Mouse (Mus musculus) forebrain, embryonic 12.5 days (tissue): ENCODE measurements around the gene Trub2. TPM values are rescaled to one million over a fixed set of nuclear protein-coding genes. Genes with fewer than 3 reads are reported as not detected.
A peak's percentile ranks its signal among the peaks of the same experiment; 100 is the strongest.

Experiments
- ATAC-seq: fragments of 200-750 bp; cut with Nextera tagmentation; 2 replicates; pipeline ENCODE4 v1.8.0; 2017; ENCODE audit warnings: moderate TSS enrichment; ENCODE audit not compliant: low FRiP score
- H3K27ac ChIP-seq: fragments of 300-500 bp; sonication (generic); 2 replicates; pipeline ENCODE4 v1.5.1; 2016; ENCODE audit warnings: mild to moderate bottlenecking
- H3K27me3 ChIP-seq: fragments of 300-500 bp; sonication (generic); 2 replicates; pipeline ENCODE4 v1.6.1; 2016; ENCODE audit warnings: mild to moderate bottlenecking
- H3K36me3 ChIP-seq: fragments of 300-500 bp; sonication (generic); replicated peaks from 2 replicates; pipeline ENCODE4 v1.6.1; 2016; ENCODE audit warnings: mild to moderate bottlenecking
- H3K4me1 ChIP-seq: fragments of 300-500 bp; sonication (generic); 2 replicates; pipeline ENCODE4 v1.6.1; 2016
- H3K4me2 ChIP-seq: fragments of 300-500 bp; sonication (generic); 2 replicates; pipeline ENCODE4 v1.6.1; 2016; ENCODE audit warnings: mild to moderate bottlenecking, moderate library complexity
- H3K4me3 ChIP-seq: fragments of 300-500 bp; sonication (generic); replicated peaks from 2 replicates; pipeline ENCODE4 v1.5.1; 2016; ENCODE audit warnings: mild to moderate bottlenecking
- H3K9ac ChIP-seq: fragments of 300-500 bp; sonication (generic); 2 replicates; pipeline ENCODE4 v1.6.1; 2016; ENCODE audit warnings: mild to moderate bottlenecking
- H3K9me3 ChIP-seq: fragments of 300-500 bp; sonication (generic); 2 replicates; pipeline ENCODE4 v1.6.1; 2016
- WGBS: fragments of 180-500 bp; shearing (Covaris S2); methylation state at CpG from one replicate; pipeline ENCODE4 v1.1.7; 2016; 5-methylcytosine and 5-hydroxymethylcytosine counted together
- polyA plus RNA-seq: library from polyadenylated mRNA; unstranded; fragments of >200 nt; fragmentation: Nextera tagmentation; extraction: Ambion mirVana; gene quantifications from 2 replicates; pipeline ENCODE4 v1.2.1, GENCODE M21; 2016

Trub2 gene
- polyA plus RNA-seq, 1 experiment from 2014 or later: 40.0 TPM

- Histone ChIP-seq H3K9me3 (no peaks in the 10 kb centered on the region), H3K4me2 (no peak overlapping the region), H3K4me3 (no peak overlapping the region), H3K27ac (no peak overlapping the region), H3K9ac (no peak overlapping the region), H3K36me3 (peaks cover 6% of the 10 kb centered on the region; the same call in 1 of the 2 replicates), H3K4me1 (no peaks in the 10 kb centered on the region), H3K27me3 (no peaks in the 10 kb centered on the region)
- ATAC-seq: no peak
- 69% methylated on average over 9 of the region's 9 CpGs for WGBS
Measured at GRCm38 (mm10) chr2:29768901-29769300, 19.4 kb downstream of the Trub2 start.

GRCm38 (mm10) chr2:29767976-29768709, 20.2 kb downstream of the Trub2 start:
- ATAC-seq: no peak
- Histone ChIP-seq H3K9ac (no peak overlapping the region), H3K36me3 (no peaks in the 10 kb centered on the region)

GRCm38 (mm10) chr2:29764831-29765230, 23.5 kb downstream of the Trub2 start:
- no peak overlapping the region for H3K4me2 ChIP-seq
- no peak overlapping the region for H3K4me3 ChIP-seq
- H3K9ac ChIP-seq: no peak overlapping the region
- H3K4me1 ChIP-seq: no peaks in the 10 kb centered on the region
- WGBS: 0% methylated on average over 1 of the region's 1 CpGs
- ATAC-seq: no peak; the same call in 1 of the 2 replicates
- H3K27me3 ChIP-seq: peaks cover 7% of the 10 kb centered on the region; the same call in 1 of the 2 replicates
- no peaks in the 10 kb centered on the region for H3K36me3 ChIP-seq
- H3K27ac ChIP-seq: no peak overlapping the region
- no peaks in the 10 kb centered on the region for H3K9me3 ChIP-seq

More at GRCm38 (mm10) chr2:29767976-29768709, 20.2 kb downstream of the Trub2 start:
- Histone ChIP-seq H3K27ac (no peak overlapping the region), H3K4me1 (no peaks in the 10 kb centered on the region), H3K27me3 (peaks cover 3% of the 10 kb centered on the region; the same call in 1 of the 2 replicates), H3K9me3 (no peaks in the 10 kb centered on the region), H3K4me2 (no peak overlapping the region), H3K4me3 (no peak overlapping the region)
- WGBS: 76% methylated on average over 11 of the region's 11 CpGs

- no peak for ATAC-seq
Measured at GRCm38 (mm10) chr2:29755693-29756092, 32.6 kb downstream of the Trub2 start.

GRCm38 (mm10) chr2:29752397-29752796, 35.9 kb downstream of the Trub2 start:
- Histone ChIP-seq H3K4me3 (no peak overlapping the region), H3K27me3 (peaks cover 68% of the 10 kb centered on the region), H3K9ac (no peak overlapping the region), H3K9me3 (0 out of 2 replicates have a peak, but pooled peaks cover 2% of the 10 kb centered on the region), H3K4me2 (no peak overlapping the region), H3K27ac (no peak overlapping the region), H3K4me1 (peaks cover 18% of the 10 kb centered on the region), H3K36me3 (no peaks in the 10 kb centered on the region)
- 86% methylated on average over 5 of the region's 5 CpGs for WGBS
- ATAC-seq: no peak

More at GRCm38 (mm10) chr2:29755693-29756092, 32.6 kb downstream of the Trub2 start:
- H3K9me3 ChIP-seq: 0 out of 2 replicates have a peak, but pooled peaks cover 2% of the 10 kb centered on the region
- no peak overlapping the region for H3K4me3 ChIP-seq
- no peak overlapping the region for H3K4me2 ChIP-seq
- peaks cover 11% of the 10 kb centered on the region for H3K4me1 ChIP-seq
- H3K9ac ChIP-seq: no peak overlapping the region
- H3K27ac ChIP-seq: no peak overlapping the region
- peaks cover 36% of the 10 kb centered on the region for H3K27me3 ChIP-seq
- no peaks in the 10 kb centered on the region for H3K36me3 ChIP-seq

GRCm38 (mm10) chr2:29751497-29751896, 36.8 kb downstream of the Trub2 start, which contains the start of gene Gm13420:
Gm13420 (minus strand) TSS chr2:29751685.
- H3K4me1 ChIP-seq: peaks cover 23% of the 10 kb centered on the region
- no peaks in the 10 kb centered on the region for H3K36me3 ChIP-seq
- no peak for ATAC-seq
- peak within 1 kb of the TSS; percentile 17 for H3K4me3 ChIP-seq
- 7% methylated on average over 28 of the region's 28 CpGs for WGBS
- H3K27me3 ChIP-seq: peaks cover 73% of the 10 kb centered on the region
- H3K4me2 ChIP-seq: peak within 1 kb of the TSS; percentile 9; the same call in 1 of the 2 replicates
- no peak within 1 kb of the TSS for H3K9ac ChIP-seq
- H3K27ac ChIP-seq: no peak within 1 kb of the TSS
- H3K9me3 ChIP-seq: 0 out of 2 replicates have a peak, but pooled peaks cover 2% of the 10 kb centered on the region

- Histone ChIP-seq H3K4me1 (peaks cover 23% of the 10 kb centered on the region), H3K9me3 (0 out of 2 replicates have a peak, but pooled peaks cover 2% of the 10 kb centered on the region), H3K27ac (no peak overlapping the region), H3K4me3 (no peak overlapping the region), H3K36me3 (no peaks in the 10 kb centered on the region), H3K27me3 (peaks cover 89% of the 10 kb centered on the region), H3K9ac (no peak overlapping the region), H3K4me2 (no peak overlapping the region)
- 85% methylated on average over 4 of the region's 4 CpGs for WGBS
- no peak for ATAC-seq
Measured at GRCm38 (mm10) chr2:29748499-29748898, 39.8 kb downstream of the Trub2 start.

- H3K9ac ChIP-seq: no peak overlapping the region
- no peak overlapping the region for H3K27ac ChIP-seq
- H3K4me3 ChIP-seq: no peak overlapping the region
- H3K9me3 ChIP-seq: 0 out of 2 replicates have a peak, but pooled peaks cover 2% of the 10 kb centered on the region
- WGBS: 67% methylated on average over 5 of the region's 5 CpGs
- no peak for ATAC-seq
- H3K4me1 ChIP-seq: peaks cover 23% of the 10 kb centered on the region
- no peaks in the 10 kb centered on the region for H3K36me3 ChIP-seq
- 0 out of 2 replicates have a peak overlapping the region, but pooled peaks have one; percentile 56 for H3K4me2 ChIP-seq
- peaks cover 87% of the 10 kb centered on the region for H3K27me3 ChIP-seq
Measured at GRCm38 (mm10) chr2:29747852-29748251, 40.5 kb downstream of the Trub2 start.

- H3K4me2 ChIP-seq: peak overlapping the region; percentile 56
- WGBS: 3% methylated on average over 46 of the region's 50 CpGs
- peak overlapping the region; percentile 39 for H3K4me3 ChIP-seq
- ATAC-seq: no peak
- peaks cover 81% of the 10 kb centered on the region for H3K27me3 ChIP-seq
- no peak overlapping the region for H3K27ac ChIP-seq
- H3K36me3 ChIP-seq: no peaks in the 10 kb centered on the region
- peak overlapping the region; percentile 44 for H3K9ac ChIP-seq
- H3K9me3 ChIP-seq: 0 out of 2 replicates have a peak, but pooled peaks cover under 1% of the 10 kb centered on the region
- H3K4me1 ChIP-seq: peaks cover 23% of the 10 kb centered on the region
Measured at GRCm38 (mm10) chr2:29747188-29747782, 41.0 kb downstream of the Trub2 start.

- Histone ChIP-seq H3K27ac (no peak overlapping the region), H3K36me3 (peaks cover 13% of the 10 kb centered on the region), H3K4me1 (peaks cover 7% of the 10 kb centered on the region), H3K4me3 (no peak overlapping the region), H3K4me2 (no peak overlapping the region), H3K9ac (no peak overlapping the region), H3K27me3 (peaks cover 52% of the 10 kb centered on the region), H3K9me3 (no peaks in the 10 kb centered on the region)
- ATAC-seq: no peak
- WGBS: 91% methylated on average over 6 of the region's 6 CpGs
Measured at GRCm38 (mm10) chr2:29744256-29744655, 44.0 kb downstream of the Trub2 start.

- Histone ChIP-seq H3K4me3 (no peak overlapping the region), H3K4me2 (no peak overlapping the region), H3K27me3 (peaks cover 22% of the 10 kb centered on the region), H3K4me1 (no peaks in the 10 kb centered on the region), H3K9ac (no peak overlapping the region), H3K36me3 (peaks cover 42% of the 10 kb centered on the region), H3K27ac (no peak overlapping the region), H3K9me3 (no peaks in the 10 kb centered on the region)
- ATAC-seq: no peak
- 95% methylated on average over 6 of the region's 6 CpGs for WGBS
Measured at GRCm38 (mm10) chr2:29741207-29741606, 47.1 kb downstream of the Trub2 start.

GRCm38 (mm10) chr2:29739368-29739767, 48.9 kb downstream of the Trub2 start:
- Histone ChIP-seq H3K4me2 (no peak overlapping the region), H3K36me3 (peaks cover 60% of the 10 kb centered on the region)

More at GRCm38 (mm10) chr2:29739368-29739767, 48.9 kb downstream of the Trub2 start:
- Histone ChIP-seq H3K9me3 (no peaks in the 10 kb centered on the region), H3K9ac (no peak overlapping the region), H3K4me3 (no peak overlapping the region), H3K27ac (no peak overlapping the region), H3K27me3 (0 out of 2 replicates have a peak, but pooled peaks cover 5% of the 10 kb centered on the region), H3K4me1 (no peaks in the 10 kb centered on the region)
- 87% methylated on average over 5 of the region's 5 CpGs for WGBS
- no peak for ATAC-seq
